Mouse (Mus musculus) heart, embryonic 12.5 days (tissue): ENCODE results near the gene Slc35d2. TPM values are rescaled to one million over a fixed set of nuclear protein-coding genes. Genes with fewer than 3 reads are reported as not detected.

Source experiments
- ATAC-seq: fragments of 200-750 bp; cut with Nextera tagmentation; 2 replicates; pipeline ENCODE4 v1.8.0; 2017; ENCODE audit warnings: moderate TSS enrichment, moderate library complexity; ENCODE audit not compliant: insufficient number of reproducible peaks, low FRiP score
- H3K27ac ChIP-seq: fragments of 300-500 bp; sonication (generic); 2 replicates; pipeline ENCODE4 v1.5.1; 2016; ENCODE audit warnings: mild to moderate bottlenecking, moderate library complexity; ENCODE audit not compliant: poor library complexity, severe bottlenecking
- H3K27me3 ChIP-seq: fragments of 300-500 bp; sonication (generic); replicated peaks from 2 replicates; pipeline ENCODE4 v1.6.1; 2016; ENCODE audit warnings: mild to moderate bottlenecking, moderate library complexity
- H3K36me3 ChIP-seq: fragments of 300-500 bp; sonication (generic); 2 replicates; pipeline ENCODE4 v1.6.1; 2016; ENCODE audit warnings: mild to moderate bottlenecking, moderate library complexity
- H3K4me1 ChIP-seq: fragments of 300-500 bp; sonication (generic); replicated peaks from 2 replicates; pipeline ENCODE4 v1.6.1; 2016; ENCODE audit warnings: mild to moderate bottlenecking
- H3K4me2 ChIP-seq: fragments of 300-500 bp; sonication (generic); 2 replicates; pipeline ENCODE4 v1.6.1; 2016; ENCODE audit warnings: mild to moderate bottlenecking, moderate library complexity
- H3K4me3 ChIP-seq: fragments of 300-500 bp; sonication (generic); 2 replicates; pipeline ENCODE4 v1.5.1; 2016; ENCODE audit warnings: mild to moderate bottlenecking
- H3K9ac ChIP-seq: fragments of 300-500 bp; sonication (generic); 2 replicates; pipeline ENCODE4 v1.6.1; 2016; ENCODE audit warnings: mild to moderate bottlenecking, moderate library complexity
- H3K9me3 ChIP-seq: fragments of 300-500 bp; sonication (generic); replicated peaks from 2 replicates; pipeline ENCODE4 v1.6.1; 2016; ENCODE audit warnings: mild to moderate bottlenecking, moderate library complexity
- WGBS: fragments of 180-500 bp; shearing (Covaris S2); methylation state at CpG from one replicate; pipeline ENCODE4 v1.1.7; 2016; 5-methylcytosine and 5-hydroxymethylcytosine counted together
- polyA plus RNA-seq: library from polyadenylated mRNA; unstranded; fragments of >200 nt; fragmentation: Nextera tagmentation; extraction: Ambion mirVana; gene quantifications from 2 replicates; pipeline ENCODE4 v1.2.1, GENCODE M21; 2016

Slc35d2 gene
- polyA plus RNA-seq: 8.6 and 9.5 TPM in 2 replicates

GRCm38 (mm10) chr13:64128858-64129615, at the start of gene Slc35d2:
Gene Slc35d2 (minus strand): TSS chr13:64129368.
- 0 out of 2 replicates have a peak, but pooled peaks cover 3% of the 10 kb centered on the region for H3K4me1 ChIP-seq
- peak within 1 kb of the TSS; percentile 71 for H3K4me3 ChIP-seq
- WGBS: 6% methylated on average over 44 of the region's 44 CpGs
- H3K27me3 ChIP-seq: no peaks in the 10 kb centered on the region
- H3K36me3 ChIP-seq: peaks cover 9% of the 10 kb centered on the region
- peak within 1 kb of the TSS; percentile 60 for H3K27ac ChIP-seq
- ATAC-seq: peak; percentile 88
- peak within 1 kb of the TSS; percentile 68 for H3K4me2 ChIP-seq
- no peaks in the 10 kb centered on the region for H3K9me3 ChIP-seq
- H3K9ac ChIP-seq: peak within 1 kb of the TSS; percentile 76

- 56% methylated on average over 7 of the region's 7 CpGs for WGBS
- Histone ChIP-seq H3K36me3 (peaks cover 87% of the 10 kb centered on the region), H3K27me3 (no peaks in the 10 kb centered on the region), H3K4me1 (peaks cover 13% of the 10 kb centered on the region), H3K4me3 (no peak overlapping the region), H3K9me3 (peaks cover 2% of the 10 kb centered on the region), H3K4me2 (no peak overlapping the region), H3K9ac (no peak overlapping the region), H3K27ac (no peak overlapping the region)
- no peak for ATAC-seq
Observed at GRCm38 (mm10) chr13:64178000-64178399, 48.8 kb upstream of the Slc35d2 start.

DNA sequence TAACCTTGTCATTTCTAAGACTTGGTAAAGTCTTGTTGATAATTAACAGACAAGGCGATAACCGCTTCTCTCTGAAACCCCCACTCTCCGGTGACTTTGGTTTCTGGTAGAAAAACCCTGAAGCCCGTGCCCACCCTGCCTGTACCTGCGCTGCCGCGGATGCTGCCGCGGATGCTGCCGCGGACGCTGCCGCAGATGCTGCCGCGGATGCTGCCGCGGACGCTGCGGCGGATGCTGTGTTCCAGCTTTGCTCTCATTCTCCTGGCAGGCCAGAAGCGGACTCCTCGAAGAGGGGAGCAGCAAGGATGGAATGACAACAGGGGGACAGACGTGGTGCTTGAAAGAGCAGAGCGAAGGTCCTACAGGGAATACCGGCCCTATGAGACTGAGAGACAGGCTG, 40.6 kb upstream of the Slc35d2 start:
- WGBS: 96% methylated on average over 25 of the region's 25 CpGs
- H3K4me1 ChIP-seq: no peaks in the 10 kb centered on the region
- peaks cover 65% of the 10 kb centered on the region for H3K9me3 ChIP-seq
- H3K27me3 ChIP-seq: no peaks in the 10 kb centered on the region
- peaks cover 86% of the 10 kb centered on the region for H3K36me3 ChIP-seq
- H3K4me3 ChIP-seq: no peak overlapping the region
- no peak overlapping the region for H3K4me2 ChIP-seq
- H3K27ac ChIP-seq: no peak overlapping the region
- no peak for ATAC-seq
- H3K9ac ChIP-seq: no peak overlapping the region

DNA sequence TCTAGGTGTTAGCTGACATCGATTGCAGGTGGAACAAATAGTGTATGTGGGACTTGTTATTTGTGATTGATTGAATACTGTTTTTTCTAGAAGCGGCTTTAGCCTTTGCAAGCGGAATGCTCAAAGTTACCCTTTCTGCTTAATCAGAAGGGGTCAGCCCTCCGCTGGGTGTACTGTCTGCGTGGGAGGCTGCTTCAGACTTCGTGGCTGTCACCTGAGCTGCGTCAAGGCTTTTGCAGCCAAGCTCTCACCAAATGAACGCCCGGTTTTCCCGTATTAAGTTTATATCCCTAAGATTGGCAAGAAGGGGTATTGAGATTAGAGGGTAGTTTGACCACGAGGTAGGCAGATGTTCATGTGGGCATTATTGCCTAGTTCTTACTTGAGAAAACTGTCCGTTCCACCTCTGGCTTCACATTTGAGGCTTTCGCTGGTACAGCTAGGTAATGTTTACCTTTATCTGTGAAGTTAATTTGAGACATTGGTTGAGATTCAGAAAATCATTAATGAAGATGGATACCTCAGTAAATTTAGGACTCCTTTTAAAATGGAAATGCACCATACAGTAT, 34.1 kb upstream of the Slc35d2 start:
- Histone ChIP-seq H3K9me3 (peaks cover 15% of the 10 kb centered on the region), H3K9ac (peak overlapping the region; percentile 94), H3K4me1 (peaks cover 14% of the 10 kb centered on the region; the same call in 1 of the 2 replicates), H3K4me2 (peak overlapping the region; percentile 94), H3K36me3 (peaks cover 22% of the 10 kb centered on the region), H3K4me3 (peak overlapping the region; percentile 93), H3K27me3 (no peaks in the 10 kb centered on the region), H3K27ac (no peak overlapping the region)
- ATAC-seq: no peak
- WGBS: 40% methylated on average over 13 of the region's 13 CpGs

DNA sequence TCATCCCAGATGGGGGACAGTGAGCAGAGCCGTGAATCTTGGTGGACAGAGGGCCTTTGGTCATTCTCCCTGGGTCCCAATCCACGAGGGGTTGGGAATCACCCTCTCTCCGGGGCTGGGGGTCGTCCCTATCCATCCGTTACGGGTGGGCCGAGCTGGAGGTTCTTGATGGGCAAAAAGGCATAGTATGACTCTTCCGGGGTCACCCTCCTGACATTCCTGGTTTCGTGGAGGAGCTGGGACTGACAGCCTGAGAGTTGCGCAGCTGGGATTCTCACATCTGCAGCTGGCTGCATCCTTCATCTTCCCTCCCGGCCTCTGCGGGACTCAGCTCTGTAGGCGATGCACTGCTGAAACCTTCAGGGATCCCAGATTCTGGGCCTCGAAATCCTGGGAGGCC, 33.5 kb upstream of the Slc35d2 start:
- Histone ChIP-seq H3K27me3 (no peaks in the 10 kb centered on the region), H3K27ac (no peak overlapping the region), H3K4me3 (peak overlapping the region; percentile 93), H3K4me1 (peaks cover 14% of the 10 kb centered on the region; the same call in 1 of the 2 replicates), H3K9me3 (peaks cover 15% of the 10 kb centered on the region), H3K9ac (peak overlapping the region; percentile 94), H3K4me2 (peak overlapping the region; percentile 94), H3K36me3 (peaks cover 19% of the 10 kb centered on the region)
- WGBS: 3% methylated on average over 14 of the region's 14 CpGs
- ATAC-seq: no peak

- under 1% methylated on average over 70 of the region's 71 CpGs for WGBS
- peak; percentile 68 for ATAC-seq
- H3K27ac ChIP-seq: peak overlapping the region; percentile 85
- peak overlapping the region; percentile 93 for H3K4me3 ChIP-seq
- peak overlapping the region; percentile 94 for H3K4me2 ChIP-seq
- peak overlapping the region; percentile 94 for H3K9ac ChIP-seq
- peaks cover 14% of the 10 kb centered on the region; the same call in 1 of the 2 replicates for H3K4me1 ChIP-seq
- H3K9me3 ChIP-seq: peaks cover 11% of the 10 kb centered on the region
- H3K36me3 ChIP-seq: peaks cover 13% of the 10 kb centered on the region
- H3K27me3 ChIP-seq: no peaks in the 10 kb centered on the region
Observed at GRCm38 (mm10) chr13:64161916-64162611, 32.9 kb upstream of the Slc35d2 start.

DNA sequence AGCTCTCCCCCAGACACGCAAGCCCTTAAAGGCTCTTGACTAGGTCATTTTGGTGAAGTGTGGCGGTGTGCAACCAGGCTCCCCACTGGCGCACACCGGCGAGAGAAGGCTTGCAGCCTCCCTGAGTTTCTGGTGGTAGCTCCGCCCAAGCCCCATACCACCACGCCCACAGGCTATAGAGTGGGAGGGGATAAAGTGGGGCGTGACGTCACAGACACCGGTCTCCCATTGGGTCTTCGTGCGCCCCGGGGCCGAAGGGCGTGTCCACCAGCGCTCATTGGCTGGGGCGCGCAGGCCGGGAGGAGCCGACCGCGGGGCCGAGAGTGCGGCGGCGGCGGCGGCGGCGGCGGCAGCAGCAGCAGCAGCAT, 32.4 kb upstream of the Slc35d2 start, which contains the start of gene Habp4:
Habp4 (plus strand) TSS at position 277 of the 368 bp plus-strand sequence.
- H3K27ac ChIP-seq: peak within 1 kb of the TSS; percentile 85
- WGBS: 0% methylated on average over 30 of the region's 31 CpGs
- peak; percentile 100 for ATAC-seq
- peaks cover 5% of the 10 kb centered on the region for H3K9me3 ChIP-seq
- H3K9ac ChIP-seq: peak within 1 kb of the TSS; percentile 94
- H3K36me3 ChIP-seq: peaks cover 8% of the 10 kb centered on the region
- H3K4me1 ChIP-seq: peaks cover 17% of the 10 kb centered on the region; the same call in 1 of the 2 replicates
- no peaks in the 10 kb centered on the region for H3K27me3 ChIP-seq
- H3K4me3 ChIP-seq: peak within 1 kb of the TSS; percentile 93
- H3K4me2 ChIP-seq: peak within 1 kb of the TSS; percentile 94

DNA sequence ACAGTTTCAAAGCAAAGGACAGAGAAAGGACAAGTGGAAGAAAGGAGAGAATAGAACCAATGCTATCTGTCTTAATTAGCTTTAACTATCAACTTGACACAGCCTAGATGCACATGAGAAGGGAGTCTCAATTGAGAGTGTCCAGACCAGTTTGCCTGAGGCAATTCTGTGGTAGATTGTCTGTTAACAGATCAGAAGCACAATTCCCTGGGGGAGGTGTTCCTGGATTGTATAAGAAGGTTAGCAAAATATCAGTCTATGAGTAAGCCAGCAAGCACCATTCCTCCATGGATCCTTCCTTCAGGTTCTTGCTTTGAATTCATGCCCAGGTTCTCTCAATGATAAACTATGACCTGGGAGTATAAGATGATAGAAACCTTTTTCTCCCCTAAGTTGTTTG, 27.8 kb upstream of the Slc35d2 start:
- H3K9ac ChIP-seq: no peak overlapping the region
- no peak overlapping the region for H3K4me3 ChIP-seq
- no peak overlapping the region for H3K4me2 ChIP-seq
- no peak for ATAC-seq
- no peak overlapping the region for H3K27ac ChIP-seq
- H3K9me3 ChIP-seq: no peaks in the 10 kb centered on the region
- H3K36me3 ChIP-seq: no peaks in the 10 kb centered on the region
- H3K27me3 ChIP-seq: no peaks in the 10 kb centered on the region
- peaks cover 20% of the 10 kb centered on the region for H3K4me1 ChIP-seq

GRCm38 (mm10) chr13:64155171-64155571, 26.0 kb upstream of the Slc35d2 start:
- Histone ChIP-seq H3K4me2 (peak overlapping the region; percentile 42), H3K27me3 (no peaks in the 10 kb centered on the region), H3K9me3 (no peaks in the 10 kb centered on the region), H3K27ac (peak overlapping the region; percentile 90), H3K4me1 (peaks cover 28% of the 10 kb centered on the region), H3K4me3 (0 out of 2 replicates have a peak overlapping the region, but pooled peaks have one; percentile 6), H3K36me3 (no peaks in the 10 kb centered on the region), H3K9ac (no peak overlapping the region)
- 16% methylated on average over 1 of the region's 1 CpGs for WGBS
- no peak for ATAC-seq

DNA sequence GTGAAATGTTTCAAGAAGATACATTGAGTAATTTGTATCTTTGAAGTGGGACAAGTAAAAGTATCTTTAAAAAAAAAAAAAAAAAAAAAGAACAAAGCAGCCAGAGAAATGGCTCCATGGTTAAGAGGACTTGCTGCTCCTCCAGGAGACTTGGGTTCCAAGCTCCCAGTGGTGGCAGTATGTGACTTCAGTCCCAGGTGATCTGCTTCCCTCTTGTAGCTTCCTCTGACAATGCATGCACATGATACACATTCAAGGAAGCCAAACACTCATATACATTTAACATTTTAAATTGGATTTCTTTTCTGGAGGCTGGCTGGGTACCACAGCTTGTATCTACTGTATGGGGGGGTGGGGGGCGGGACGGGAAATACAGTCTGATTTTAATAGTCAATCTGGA, 25.5 kb upstream of the Slc35d2 start:
- no peak overlapping the region for H3K9ac ChIP-seq
- no peak for ATAC-seq
- H3K27me3 ChIP-seq: no peaks in the 10 kb centered on the region
- 0 out of 2 replicates have a peak overlapping the region, but pooled peaks have one; percentile 2 for H3K4me3 ChIP-seq
- H3K27ac ChIP-seq: peak overlapping the region; percentile 90
- peaks cover 33% of the 10 kb centered on the region for H3K4me1 ChIP-seq
- peak overlapping the region; percentile 29; the same call in 1 of the 2 replicates for H3K4me2 ChIP-seq
- H3K36me3 ChIP-seq: no peaks in the 10 kb centered on the region
- no peaks in the 10 kb centered on the region for H3K9me3 ChIP-seq
- WGBS: 44% methylated on average over 2 of the region's 2 CpGs

DNA sequence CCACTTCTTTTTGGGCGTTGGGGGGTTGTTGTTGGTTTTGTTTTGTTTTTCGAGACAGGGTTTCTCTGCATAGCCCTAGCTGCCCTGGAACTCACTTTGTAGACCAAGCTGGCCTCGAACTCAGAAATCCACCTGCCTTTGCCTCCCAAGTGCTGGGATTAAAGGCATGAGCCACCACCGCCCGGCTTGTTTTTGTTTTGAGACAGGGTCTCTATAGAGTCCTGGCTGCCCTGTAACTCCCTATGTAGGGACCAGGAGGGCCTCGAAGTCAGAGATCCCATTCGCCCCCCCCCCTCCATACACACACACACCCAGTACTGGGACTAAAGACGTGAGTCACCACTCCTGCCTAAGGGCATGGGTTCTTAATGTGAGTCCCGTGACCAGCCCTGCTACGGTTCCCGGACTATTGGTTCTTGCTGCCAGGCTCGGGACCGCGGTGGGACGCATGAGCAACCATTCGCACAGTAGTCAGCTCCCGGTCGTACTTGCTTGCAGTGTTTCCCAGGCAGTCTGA, 24.6 kb upstream of the Slc35d2 start:
- peak overlapping the region; percentile 71 for H3K9ac ChIP-seq
- ATAC-seq: peak; percentile 58
- H3K9me3 ChIP-seq: no peaks in the 10 kb centered on the region
- H3K4me2 ChIP-seq: peak overlapping the region; percentile 86
- H3K27ac ChIP-seq: peak overlapping the region; percentile 94
- no peaks in the 10 kb centered on the region for H3K36me3 ChIP-seq
- H3K4me1 ChIP-seq: peaks cover 37% of the 10 kb centered on the region
- H3K4me3 ChIP-seq: peak overlapping the region; percentile 93
- no peaks in the 10 kb centered on the region for H3K27me3 ChIP-seq
- 2% methylated on average over 18 of the region's 18 CpGs for WGBS
